Mouse (Mus musculus) lung, embryonic 16.5 days (tissue): Measurements from ENCODE around the gene Rgs3. TPM values are rescaled to one million over a fixed set of nuclear protein-coding genes. Genes with fewer than 3 reads are reported as not detected.

Source experiments
- ATAC-seq: fragments of 200-750 bp; cut with Nextera tagmentation; 2 replicates; pipeline ENCODE4 v1.8.0; 2017; ENCODE audit warnings: low read depth, mild to moderate bottlenecking, moderate library complexity
- H3K27ac ChIP-seq: fragments of 300-500 bp; sonication (generic); 2 replicates; pipeline ENCODE4 v1.5.1; 2014; ENCODE audit warnings: mild to moderate bottlenecking, control low read depth, low read length
- H3K27me3 ChIP-seq: fragments of 300-500 bp; sonication (generic); 2 replicates; pipeline ENCODE4 v1.6.1; 2014; ENCODE audit warnings: low read depth, low read length, mixed read lengths; ENCODE audit not compliant: control insufficient read depth, insufficient read depth
- H3K36me3 ChIP-seq: fragments of 300-500 bp; sonication (generic); 2 replicates; pipeline ENCODE4 v1.6.1; 2014; ENCODE audit warnings: low read length; ENCODE audit not compliant: control insufficient read depth, insufficient read depth
- H3K4me1 ChIP-seq: fragments of 300-500 bp; sonication (generic); replicated peaks from 2 replicates; pipeline ENCODE4 v1.6.1; 2014; ENCODE audit warnings: low read length, mixed read lengths; ENCODE audit not compliant: control insufficient read depth, insufficient read depth
- H3K4me2 ChIP-seq: fragments of 300-500 bp; sonication (generic); 2 replicates; pipeline ENCODE4 v1.6.1; 2014; ENCODE audit warnings: low read depth, low read length, control low read depth
- H3K4me3 ChIP-seq: fragments of 300-500 bp; sonication (generic); 2 replicates; pipeline ENCODE4 v1.5.1; 2014; ENCODE audit warnings: mild to moderate bottlenecking, low read length, control low read depth
- H3K9ac ChIP-seq: fragments of 300-500 bp; sonication (generic); 2 replicates; pipeline ENCODE4 v1.6.1; 2014; ENCODE audit warnings: low read length, control low read depth
- H3K9me3 ChIP-seq: fragments of 300-500 bp; sonication (generic); 2 replicates; pipeline ENCODE4 v1.6.1; 2016; ENCODE audit warnings: low read length; ENCODE audit not compliant: control insufficient read depth
- WGBS: fragments of 180-500 bp; shearing (Covaris S2); extraction: QIAGEN DNeasy Blood & Tissue Kit; methylation state at CpG from one replicate; pipeline ENCODE4 v1.1.7; 2014; 5-methylcytosine and 5-hydroxymethylcytosine counted together
- polyA plus RNA-seq: library from polyadenylated mRNA; unstranded; fragments of >200 nt; fragmentation: Nextera tagmentation; extraction: Ambion mirVana; gene quantifications from 2 replicates; pipeline ENCODE4 v1.2.1, GENCODE M21; 2015

Gene Rgs3
- polyA plus RNA-seq, 1 experiment from 2014 or later, result 57.4 TPM

DNA sequence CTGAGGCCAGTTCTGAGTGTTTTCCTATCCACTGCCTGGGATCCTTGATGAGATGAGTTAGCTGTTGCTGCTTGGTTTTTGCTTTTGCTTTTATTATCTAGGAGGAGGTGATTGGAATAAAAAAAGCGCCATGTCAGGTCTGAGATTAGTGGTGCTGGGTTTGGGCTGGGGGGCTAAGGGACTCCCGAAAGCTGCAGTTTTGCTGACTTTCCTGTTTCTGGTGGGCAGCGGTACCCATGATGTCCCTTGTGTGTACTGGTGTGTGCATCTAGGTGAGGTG is 60.3 kb downstream of the Rgs3 start:
- WGBS, result 76% methylated on average over 3 of the region's 3 CpGs
- Histone ChIP-seq H3K4me2 (no peak overlapping the region), H3K27ac (peak overlapping the region; percentile 67), H3K4me1 (peaks cover 17% of the 10 kb centered on the region; the same call in 1 of the 2 replicates), H3K4me3 (peak overlapping the region; percentile 43), H3K9ac (peak overlapping the region; percentile 61), H3K36me3 (no peaks in the 10 kb centered on the region), H3K9me3 (no peaks in the 10 kb centered on the region), H3K27me3 (no peaks in the 10 kb centered on the region; the same call in 1 of the 2 replicates)
- no peak for ATAC-seq

- Histone ChIP-seq H3K4me1 (peaks cover 29% of the 10 kb centered on the region), H3K36me3 (no peaks in the 10 kb centered on the region), H3K9ac (peak overlapping the region; percentile 60), H3K4me2 (peak overlapping the region; percentile 40), H3K27ac (peak overlapping the region; percentile 89), H3K4me3 (peak overlapping the region; percentile 43), H3K27me3 (no peaks in the 10 kb centered on the region; the same call in 1 of the 2 replicates), H3K9me3 (no peaks in the 10 kb centered on the region)
- ATAC-seq, result no peak
- WGBS, result 77% methylated on average over 9 of the region's 9 CpGs
Measured at GRCm38 (mm10) chr4:62621151-62621550, 61.5 kb downstream of the Rgs3 start.

GRCm38 (mm10) chr4:62621880-62622675 is 62.4 kb downstream of the Rgs3 start:
- Histone ChIP-seq H3K4me2 (peak overlapping the region; percentile 40), H3K4me3 (peak overlapping the region; percentile 43), H3K36me3 (no peaks in the 10 kb centered on the region), H3K27ac (peak overlapping the region; percentile 89), H3K27me3 (no peaks in the 10 kb centered on the region; the same call in 1 of the 2 replicates), H3K9me3 (no peaks in the 10 kb centered on the region), H3K9ac (peak overlapping the region; percentile 60), H3K4me1 (peaks cover 38% of the 10 kb centered on the region)
- ATAC-seq, result 0 out of 2 replicates have a peak, but pooled peaks have one; percentile 13
- WGBS, result 42% methylated on average over 14 of the region's 14 CpGs

DNA sequence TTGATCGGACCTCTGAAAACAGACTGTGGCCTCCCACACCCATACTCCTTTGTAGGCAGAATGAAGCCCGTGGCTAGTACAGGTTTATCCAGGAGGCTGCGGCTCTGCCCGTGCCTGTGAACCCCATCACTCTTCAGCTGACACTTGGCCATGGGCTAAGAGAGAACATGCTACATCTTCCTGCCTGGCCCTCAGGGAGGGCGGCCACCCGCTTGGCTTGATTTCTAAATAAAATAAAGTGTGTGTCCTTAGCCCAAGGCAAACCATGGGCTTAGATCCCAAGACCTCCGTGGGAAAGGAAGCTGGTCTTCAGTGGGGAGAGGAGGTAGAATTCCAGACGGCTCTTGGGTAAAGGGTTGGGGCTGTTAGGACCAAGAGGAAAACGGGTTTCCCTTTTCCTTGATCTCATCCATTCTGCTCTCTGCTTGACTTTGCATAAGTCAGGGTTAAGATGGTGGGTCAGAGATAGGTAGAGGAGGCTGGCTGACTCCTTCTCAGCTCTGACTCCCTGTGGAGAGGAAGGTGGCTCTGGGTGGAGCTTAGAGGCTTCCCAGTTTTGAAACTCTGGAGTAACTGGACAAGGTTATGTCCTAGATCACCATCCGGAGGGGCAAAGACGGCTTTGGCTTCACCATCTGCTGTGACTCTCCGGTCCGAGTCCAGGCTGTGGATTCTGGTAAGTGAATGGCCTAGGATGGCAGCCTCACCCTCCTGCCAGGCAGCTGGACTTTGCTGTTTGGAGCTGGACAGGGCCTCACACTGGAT is 63.8 kb downstream of the Rgs3 start:
- Histone ChIP-seq H3K27ac (no peak overlapping the region; the same call in 1 of the 2 replicates), H3K4me3 (no peak overlapping the region), H3K9me3 (no peaks in the 10 kb centered on the region), H3K4me2 (peak overlapping the region; percentile 40), H3K36me3 (no peaks in the 10 kb centered on the region), H3K4me1 (peaks cover 42% of the 10 kb centered on the region), H3K27me3 (no peaks in the 10 kb centered on the region; the same call in 1 of the 2 replicates), H3K9ac (no peak overlapping the region)
- WGBS, result 57% methylated on average over 13 of the region's 13 CpGs
- ATAC-seq, result no peak

GRCm38 (mm10) chr4:62624679-62625450 is 65.2 kb downstream of the Rgs3 start:
- Histone ChIP-seq H3K4me1 (peaks cover 42% of the 10 kb centered on the region), H3K36me3 (no peaks in the 10 kb centered on the region), H3K9ac (peak overlapping the region; percentile 26; the same call in 1 of the 2 replicates), H3K27me3 (no peaks in the 10 kb centered on the region), H3K9me3 (no peaks in the 10 kb centered on the region), H3K4me3 (no peak overlapping the region), H3K4me2 (no peak overlapping the region), H3K27ac (peak overlapping the region; percentile 60)
- WGBS, result 43% methylated on average over 15 of the region's 15 CpGs
- ATAC-seq, result peak; percentile 29; the same call in 1 of the 2 replicates

DNA sequence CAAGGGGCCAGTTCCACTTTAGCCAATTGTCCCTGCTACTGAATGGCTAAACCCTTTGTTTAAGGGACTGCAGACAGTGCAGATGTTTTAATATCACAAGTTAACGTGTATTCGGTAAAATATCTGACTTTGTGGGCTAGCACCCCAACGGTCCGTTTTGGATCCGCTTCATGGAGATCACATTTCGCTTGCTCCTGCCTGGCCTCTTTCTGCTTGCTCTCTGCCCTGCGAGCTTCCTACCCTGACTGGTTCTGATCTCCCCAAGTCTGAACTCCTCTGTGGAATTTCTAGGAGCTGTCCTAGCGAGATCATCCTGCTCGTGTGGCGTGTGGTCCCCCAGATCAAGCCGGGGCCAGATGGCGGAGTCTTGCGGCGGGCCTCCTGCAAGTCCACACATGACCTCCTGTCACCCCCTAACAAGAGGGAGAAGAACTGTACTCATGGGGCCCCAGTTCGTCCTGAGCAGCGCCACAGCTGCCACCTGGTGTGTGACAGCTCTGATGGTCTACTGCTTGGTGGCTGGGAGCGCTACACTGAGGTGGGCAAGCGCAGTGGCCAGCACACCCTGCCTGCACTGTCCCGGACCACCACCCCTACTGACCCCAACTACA is 65.9 kb downstream of the Rgs3 start:
- WGBS, result 78% methylated on average over 19 of the region's 19 CpGs
- Histone ChIP-seq H3K4me3 (no peak overlapping the region), H3K9me3 (no peaks in the 10 kb centered on the region), H3K36me3 (no peaks in the 10 kb centered on the region), H3K27ac (no peak overlapping the region), H3K4me1 (peaks cover 44% of the 10 kb centered on the region), H3K27me3 (no peaks in the 10 kb centered on the region), H3K9ac (no peak overlapping the region), H3K4me2 (no peak overlapping the region)
- no peak for ATAC-seq

GRCm38 (mm10) chr4:62626228-62627026 is 66.8 kb downstream of the Rgs3 start:
- Histone ChIP-seq H3K9ac (no peak overlapping the region), H3K36me3 (no peaks in the 10 kb centered on the region), H3K9me3 (no peaks in the 10 kb centered on the region), H3K4me3 (no peak overlapping the region), H3K4me2 (no peak overlapping the region), H3K27ac (no peak overlapping the region), H3K4me1 (peaks cover 44% of the 10 kb centered on the region), H3K27me3 (no peaks in the 10 kb centered on the region)
- WGBS, result 42% methylated on average over 15 of the region's 15 CpGs
- no peak for ATAC-seq

DNA sequence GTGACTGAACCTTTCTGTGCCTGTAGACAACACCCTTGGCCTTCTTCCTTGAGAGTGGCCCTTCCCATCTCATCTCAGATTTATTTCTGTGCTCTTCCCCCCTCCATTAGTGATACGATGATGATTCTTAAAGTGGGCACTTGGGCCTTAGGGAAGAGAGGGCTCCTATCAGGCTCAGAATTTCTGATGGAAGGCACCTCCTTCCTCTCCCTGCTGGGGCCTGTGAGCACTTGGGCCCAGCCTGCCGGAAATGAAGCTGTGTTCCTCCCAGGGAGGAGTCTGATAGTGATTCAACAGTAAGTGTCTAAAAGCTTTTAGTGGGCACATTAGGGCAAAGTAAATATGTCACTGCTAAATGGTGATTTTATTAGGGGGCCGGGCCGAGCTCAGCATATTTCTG is 67.7 kb downstream of the Rgs3 start:
- WGBS, result 43% methylated on average over 4 of the region's 4 CpGs
- ATAC-seq, result no peak
- Histone ChIP-seq H3K9ac (no peak overlapping the region), H3K36me3 (no peaks in the 10 kb centered on the region), H3K9me3 (no peaks in the 10 kb centered on the region), H3K27ac (no peak overlapping the region), H3K27me3 (no peaks in the 10 kb centered on the region), H3K4me1 (peaks cover 43% of the 10 kb centered on the region), H3K4me2 (no peak overlapping the region), H3K4me3 (no peak overlapping the region)
